Mouse (Mus musculus): Measurements from ENCODE around the gene Snapc4. TPM values are rescaled to one million over a fixed set of nuclear protein-coding genes. Genes with fewer than 3 reads are reported as not detected.

Snapc4 gene
- polyA plus RNA-seq, 1 experiment = 21.9 TPM

DNA sequence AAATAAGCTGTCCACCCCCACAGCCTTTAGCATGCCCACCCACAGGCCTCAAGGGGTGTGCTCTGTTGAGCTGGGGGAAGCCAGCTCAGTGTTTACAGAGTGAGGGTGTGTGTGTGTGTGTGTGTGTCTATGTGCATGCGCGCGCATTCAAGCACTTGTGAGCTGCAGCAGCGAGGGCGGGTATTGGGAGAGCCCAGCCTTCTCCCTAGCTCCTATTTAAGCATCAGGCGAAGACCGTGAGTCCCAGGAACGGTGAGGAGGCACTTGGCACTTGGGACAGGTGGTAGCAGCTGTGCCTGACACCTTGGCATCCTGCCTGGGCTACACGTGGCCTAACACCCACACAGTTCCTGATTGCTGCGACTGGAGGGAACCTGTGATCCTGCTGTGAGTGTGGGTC, 38.4 kb downstream of the Snapc4 start:
- 51% methylated on average over 10 of the region's 10 CpGs for WGBS
- TF ChIP-seq CTCF (conservative IDR thresholded peaks at IDR 0.05; ENCODE audit: insufficient read depth, insufficient read length, low read depth, low read length) (no peak), POLR2A (IDR thresholded peaks at IDR 0.05; ENCODE audit: low read depth, low read length) (no peak)
- H3K36me3 ChIP-seq (ENCODE audit: control insufficient read depth, insufficient read depth, low read length) = no peaks in the 10 kb centered on the region
- no peaks in the 10 kb centered on the region; the same call in none of the 2 replicates for H3K4me1 ChIP-seq (ENCODE audit: control insufficient read depth, insufficient read depth, low read length)
- H3K27me3 ChIP-seq (replicated peaks; ENCODE audit: control insufficient read depth, insufficient read depth, low read length) = no peaks in the 10 kb centered on the region
- no peak overlapping the region for H3K4me3 ChIP-seq (ENCODE audit: insufficient read depth, low read depth, low read length)
- peak; percentile 58 for DNase-seq
- H3K27ac ChIP-seq (ENCODE audit: insufficient read depth, low read depth, low read length) = peak overlapping the region; percentile 84

GRCm38 (mm10) chr2:26341510-26341981, 38.9 kb downstream of the Snapc4 start:
- no peaks in the 10 kb centered on the region for H3K27me3 ChIP-seq (replicated peaks; ENCODE audit: control insufficient read depth, insufficient read depth, low read length)
- H3K27ac ChIP-seq (ENCODE audit: insufficient read depth, low read depth, low read length) = peak overlapping the region; percentile 84
- no peaks in the 10 kb centered on the region for H3K36me3 ChIP-seq (ENCODE audit: control insufficient read depth, insufficient read depth, low read length)
- no peak overlapping the region for H3K4me3 ChIP-seq (ENCODE audit: insufficient read depth, low read depth, low read length)
- DNase-seq = peak; percentile 59
- no peak for TF ChIP-seq CTCF (conservative IDR thresholded peaks at IDR 0.05; ENCODE audit: insufficient read depth, insufficient read length, low read depth, low read length)
- TF ChIP-seq POLR2A (IDR thresholded peaks at IDR 0.05; ENCODE audit: low read depth, low read length) = no peak
- no peaks in the 10 kb centered on the region; the same call in none of the 2 replicates for H3K4me1 ChIP-seq (ENCODE audit: control insufficient read depth, insufficient read depth, low read length)
- WGBS = 74% methylated on average over 2 of the region's 2 CpGs

DNA sequence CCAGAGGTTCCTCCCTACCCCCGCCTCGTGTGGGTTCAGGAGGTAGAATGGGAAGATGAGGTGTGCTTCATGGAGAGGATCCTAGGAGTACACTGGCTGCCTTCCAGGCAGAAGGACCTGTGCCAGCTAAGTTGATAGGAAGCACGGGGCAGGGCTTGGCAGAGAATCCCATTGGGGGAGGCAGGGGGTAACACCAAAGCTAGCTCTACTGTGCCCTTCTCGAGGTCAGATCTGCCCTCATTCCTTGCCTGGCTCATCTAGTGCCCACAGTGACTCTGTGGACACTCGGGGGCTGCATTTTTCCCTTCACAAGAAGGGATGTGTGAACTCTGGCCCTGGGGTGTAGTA, 41.3 kb downstream of the Snapc4 start:
- TF ChIP-seq POLR2A (IDR thresholded peaks at IDR 0.05; ENCODE audit: low read depth, low read length) (no peak), CTCF (conservative IDR thresholded peaks at IDR 0.05; ENCODE audit: insufficient read depth, insufficient read length, low read depth, low read length) (no peak)
- H3K27me3 ChIP-seq (replicated peaks; ENCODE audit: control insufficient read depth, insufficient read depth, low read length) = no peaks in the 10 kb centered on the region
- H3K4me1 ChIP-seq (ENCODE audit: control insufficient read depth, insufficient read depth, low read length) = no peaks in the 10 kb centered on the region; the same call in none of the 2 replicates
- H3K4me3 ChIP-seq (ENCODE audit: insufficient read depth, low read depth, low read length) = no peak overlapping the region
- peak; percentile 57 for DNase-seq
- WGBS = 59% methylated on average over 5 of the region's 5 CpGs
- no peaks in the 10 kb centered on the region for H3K36me3 ChIP-seq (ENCODE audit: control insufficient read depth, insufficient read depth, low read length)
- no peak overlapping the region for H3K27ac ChIP-seq (ENCODE audit: insufficient read depth, low read depth, low read length)

DNA sequence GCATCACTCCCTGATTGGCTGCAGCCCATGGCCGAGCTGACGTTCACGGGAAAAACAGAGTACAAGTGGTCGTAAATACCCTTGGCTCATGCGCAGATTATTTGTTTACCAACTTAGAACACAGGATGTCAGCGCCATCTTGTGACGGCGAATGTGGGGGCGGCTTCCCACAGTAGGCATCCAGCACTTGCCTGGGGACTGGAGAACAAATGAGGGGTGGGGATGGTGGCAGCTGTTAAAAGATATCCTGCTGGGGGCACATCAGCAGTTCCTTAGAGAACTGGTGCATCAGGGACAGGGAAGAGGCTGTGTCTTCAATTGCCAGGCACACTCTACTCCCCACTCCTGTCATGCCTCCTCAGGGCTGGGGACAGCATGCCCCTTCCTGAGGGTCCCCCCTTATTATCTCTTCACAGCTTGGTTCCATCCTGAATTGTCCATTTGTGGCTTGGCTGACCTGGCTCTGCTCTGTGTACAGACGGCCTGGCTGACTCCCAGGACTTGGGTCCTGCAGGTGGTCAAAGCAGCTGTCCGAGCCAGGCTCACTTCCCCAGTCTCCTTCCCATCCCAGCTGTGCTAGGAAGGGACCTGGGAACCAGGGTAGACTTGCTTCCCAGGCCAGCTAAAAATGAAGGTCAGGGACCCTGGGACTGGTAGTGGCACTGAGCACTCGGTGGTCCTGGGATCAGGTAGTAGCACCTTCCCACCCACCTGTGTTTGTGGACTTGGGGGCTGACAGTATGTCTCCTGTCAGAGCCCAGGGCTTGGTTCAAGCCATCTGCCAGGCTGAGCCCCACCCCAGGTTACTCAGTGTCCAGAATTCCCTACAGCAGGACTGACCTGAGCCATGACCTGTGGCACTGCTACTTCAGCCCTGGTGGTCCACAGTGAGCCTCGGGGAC, 41.9 kb downstream of the Snapc4 start:
- no peaks in the 10 kb centered on the region for H3K27me3 ChIP-seq (replicated peaks; ENCODE audit: control insufficient read depth, insufficient read depth, low read length)
- H3K27ac ChIP-seq (ENCODE audit: insufficient read depth, low read depth, low read length) = no peak overlapping the region
- TF ChIP-seq POLR2A (IDR thresholded peaks at IDR 0.05; ENCODE audit: low read depth, low read length) (no peak), CTCF (conservative IDR thresholded peaks at IDR 0.05; ENCODE audit: insufficient read depth, insufficient read length, low read depth, low read length) (no peak)
- no peak overlapping the region for H3K4me3 ChIP-seq (ENCODE audit: insufficient read depth, low read depth, low read length)
- no peaks in the 10 kb centered on the region; the same call in none of the 2 replicates for H3K4me1 ChIP-seq (ENCODE audit: control insufficient read depth, insufficient read depth, low read length)
- DNase-seq = no peak
- no peaks in the 10 kb centered on the region for H3K36me3 ChIP-seq (ENCODE audit: control insufficient read depth, insufficient read depth, low read length)
- WGBS = 84% methylated on average over 9 of the region's 13 CpGs

- whole genome bisulfite sequencing = 77% methylated on average over 6 of the region's 6 CpGs
- H3K4me3 ChIP-seq (ENCODE audit: insufficient read depth, low read depth, low read length) = no peak overlapping the region
- H3K4me1 ChIP-seq (ENCODE audit: control insufficient read depth, insufficient read depth, low read length) = no peaks in the 10 kb centered on the region
- no peak for DNase-seq
- no peaks in the 10 kb centered on the region for H3K36me3 ChIP-seq (ENCODE audit: control insufficient read depth, insufficient read depth, low read length)
- no peaks in the 10 kb centered on the region for H3K27me3 ChIP-seq (replicated peaks; ENCODE audit: control insufficient read depth, insufficient read depth, low read length)
- no peak for TF ChIP-seq CTCF (conservative IDR thresholded peaks at IDR 0.05; ENCODE audit: insufficient read depth, insufficient read length, low read depth, low read length)
- TF ChIP-seq POLR2A (IDR thresholded peaks at IDR 0.05; ENCODE audit: low read depth, low read length) = no peak
- H3K27ac ChIP-seq (ENCODE audit: insufficient read depth, low read depth, low read length) = no peak overlapping the region
Observed at GRCm38 (mm10) chr2:26330702-26331101, 49.8 kb downstream of the Snapc4 start.

- Histone ChIP-seq H3K36me3 (ENCODE audit: control insufficient read depth, insufficient read depth, low read length) (no peaks in the 10 kb centered on the region), H3K27ac (ENCODE audit: insufficient read depth, low read depth, low read length) (no peak overlapping the region), H3K4me3 (ENCODE audit: insufficient read depth, low read depth, low read length) (no peak overlapping the region), H3K27me3 (replicated peaks; ENCODE audit: control insufficient read depth, insufficient read depth, low read length) (no peaks in the 10 kb centered on the region), H3K4me1 (ENCODE audit: control insufficient read depth, insufficient read depth, low read length) (no peaks in the 10 kb centered on the region)
- TF ChIP-seq POLR2A (IDR thresholded peaks at IDR 0.05; ENCODE audit: low read depth, low read length) (no peak), CTCF (conservative IDR thresholded peaks at IDR 0.05; ENCODE audit: insufficient read depth, insufficient read length, low read depth, low read length) (no peak)
- no peak for DNase-seq
- 93% methylated on average over 4 of the region's 4 CpGs for WGBS
Observed at GRCm38 (mm10) chr2:26330056-26330468, 50.4 kb downstream of the Snapc4 start.

DNA sequence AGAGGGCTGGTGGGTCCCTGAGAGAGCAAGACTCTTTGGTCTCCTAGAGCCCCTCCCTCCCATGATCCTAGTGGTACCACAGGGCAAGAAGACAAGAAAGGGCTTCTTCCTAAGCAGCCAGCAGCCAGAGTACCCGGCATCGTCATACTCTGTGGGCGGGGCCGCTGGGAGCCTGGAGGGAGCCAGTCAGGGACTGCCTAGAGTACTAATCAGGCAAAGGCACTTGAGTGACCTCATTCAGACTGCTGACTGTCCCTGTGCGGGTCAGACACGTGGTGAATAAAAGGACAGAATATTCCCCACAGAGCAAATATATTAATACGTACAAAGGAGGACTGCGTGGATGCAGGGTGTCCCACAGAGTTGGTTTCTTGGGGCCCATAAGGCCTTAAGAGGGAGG, 51.1 kb downstream of the Snapc4 start:
- H3K4me3 ChIP-seq (ENCODE audit: insufficient read depth, low read depth, low read length) = no peak overlapping the region
- DNase-seq = no peak
- H3K27me3 ChIP-seq (replicated peaks; ENCODE audit: control insufficient read depth, insufficient read depth, low read length) = no peaks in the 10 kb centered on the region
- no peaks in the 10 kb centered on the region for H3K36me3 ChIP-seq (ENCODE audit: control insufficient read depth, insufficient read depth, low read length)
- no peak overlapping the region for H3K27ac ChIP-seq (ENCODE audit: insufficient read depth, low read depth, low read length)
- TF ChIP-seq POLR2A (IDR thresholded peaks at IDR 0.05; ENCODE audit: low read depth, low read length) (no peak), CTCF (conservative IDR thresholded peaks at IDR 0.05; ENCODE audit: insufficient read depth, insufficient read length, low read depth, low read length) (no peak)
- 69% methylated on average over 8 of the region's 8 CpGs for WGBS
- H3K4me1 ChIP-seq (ENCODE audit: control insufficient read depth, insufficient read depth, low read length) = no peaks in the 10 kb centered on the region
